Mouse (Mus musculus): ENCODE results near the gene Gtf2e1.

Gene Gtf2e1

GRCm38 (mm10) chr16:37539611-37540580 is at the start of gene Gtf2e1, which contains the start of gene Rabl3:
Gene Gtf2e1 (minus strand): TSS chr16:37539789.
Gene Rabl3 (plus strand): TSS chr16:37539885.
- DNase-seq: peak; percentile 100

- peak; percentile 70 for DNase-seq
These were observed 45.6 kb upstream of the Gtf2e1 start for GRCm38 (mm10) chr16:37585129-37585563.

- peak; percentile 94 for DNase-seq
These were observed 44.8 kb upstream of the Gtf2e1 start for GRCm38 (mm10) chr16:37584218-37585035.

- DNase-seq: peak; percentile 86
These were observed 44.2 kb upstream of the Gtf2e1 start for GRCm38 (mm10) chr16:37583801-37584200.

GRCm38 (mm10) chr16:37583306-37583705 is 43.7 kb upstream of the Gtf2e1 start:
- DNase-seq: peak; percentile 11

- peak; percentile 24 for DNase-seq
These were observed 42.3 kb upstream of the Gtf2e1 start for GRCm38 (mm10) chr16:37581901-37582300.

- DNase-seq: no peak
These were observed 41.1 kb upstream of the Gtf2e1 start for GRCm38 (mm10) chr16:37580651-37581050.

GRCm38 (mm10) chr16:37579994-37580393 is 40.4 kb upstream of the Gtf2e1 start, which contains the start of gene Hgd:
Gene Hgd (plus strand): TSS chr16:37580153.
- peak; percentile 30 for DNase-seq

GRCm38 (mm10) chr16:37579591-37579990 is 40.0 kb upstream of the Gtf2e1 start:
- peak; percentile 68 for DNase-seq

- DNase-seq: no peak
These were observed 35.7 kb upstream of the Gtf2e1 start for GRCm38 (mm10) chr16:37575325-37575724.

GRCm38 (mm10) chr16:37573061-37573460 is 33.5 kb upstream of the Gtf2e1 start:
- peak; percentile 44 for DNase-seq

GRCm38 (mm10) chr16:37572117-37572754 is 32.6 kb upstream of the Gtf2e1 start:
- DNase-seq: peak; percentile 78

- DNase-seq: no peak
These were observed 32.0 kb upstream of the Gtf2e1 start for GRCm38 (mm10) chr16:37571554-37571953.

GRCm38 (mm10) chr16:37567113-37568050 is 27.8 kb upstream of the Gtf2e1 start:
- DNase-seq: peak; percentile 18

- peak; percentile 33 for DNase-seq
These were observed 26.5 kb upstream of the Gtf2e1 start for GRCm38 (mm10) chr16:37566107-37566506.

- peak; percentile 24 for DNase-seq
These were observed 25.5 kb upstream of the Gtf2e1 start for GRCm38 (mm10) chr16:37565117-37565516.

GRCm38 (mm10) chr16:37562961-37563360 is 23.4 kb upstream of the Gtf2e1 start:
- peak; percentile 13 for DNase-seq

- peak; percentile 64 for DNase-seq
These were observed 22.8 kb upstream of the Gtf2e1 start for GRCm38 (mm10) chr16:37562414-37562813.

GRCm38 (mm10) chr16:37552824-37553223 is 13.2 kb upstream of the Gtf2e1 start:
- no peak for DNase-seq

- peak; percentile 90 for DNase-seq
These were observed 11.4 kb upstream of the Gtf2e1 start for GRCm38 (mm10) chr16:37550981-37551380.

- peak; percentile 81 for DNase-seq
These were observed 10.7 kb upstream of the Gtf2e1 start for GRCm38 (mm10) chr16:37550266-37550665.

Data from heart, adult 11 months (tissue).